Comparison of ENCODE assay signal across 14 mouse cellular contexts in the genomic region with DNA sequence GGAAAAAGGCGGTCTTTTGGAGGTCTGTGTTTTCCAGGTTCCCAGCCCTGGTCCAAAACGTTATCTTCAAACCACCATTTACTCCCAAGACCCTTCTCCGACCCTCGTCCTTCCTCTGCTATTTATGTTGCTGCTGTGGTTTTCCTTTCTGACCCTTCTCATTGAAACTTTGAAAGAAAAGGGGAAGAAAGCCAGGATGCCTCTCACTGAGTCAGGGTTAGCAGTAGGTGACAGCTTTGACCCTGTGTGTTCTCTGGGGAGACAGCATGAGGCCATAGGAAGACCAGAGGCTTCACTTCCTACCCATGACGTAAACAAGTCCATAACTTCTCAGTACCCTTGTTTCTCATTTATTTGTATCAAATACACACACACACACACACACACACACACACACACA.
"Had no signal": no experiment of that assay in that cellular context is flagged by ENCODE, and none has a peak within 500 bp of the region (broad histone marks: within the 10 kb centered on the region; RNA-seq: fewer than 3 reads in every experiment).

No protein-coding gene starts in this region.

- H3K9ac ChIP-seq: liver, embryonic 14.5 days; midbrain, embryonic 12.5 days; neural tube, embryonic 13.5 days had no signal

- H3K27ac ChIP-seq: left cerebral cortex, adult 2 months; limb, embryonic 10.5 days; liver, embryonic 14.5 days; midbrain, embryonic 12.5 days; neural tube, embryonic 13.5 days; stomach, postnatal 0 days had no signal

- H3K27me3 ChIP-seq: neural tube, embryonic 13.5 days had no signal

- H3K4me2 ChIP-seq: midbrain, embryonic 12.5 days; neural tube, embryonic 13.5 days had no signal

- DNase-seq: kidney, adult 8-10 months; kidney, postnatal 10 days; lung, adult 2 months; lung, postnatal 14 days; right cerebral cortex, postnatal 14 days; thymus, postnatal 4 days had no signal

- H3K4me1 ChIP-seq: limb, embryonic 10.5 days had no signal

- H3K9me3 ChIP-seq: limb, embryonic 10.5 days; midbrain, embryonic 12.5 days had no signal

- H3K36me3 ChIP-seq: limb, embryonic 10.5 days; midbrain, embryonic 12.5 days; neural tube, embryonic 13.5 days had no signal

- ATAC-seq: intestine, embryonic 16.5 days; midbrain, embryonic 16.5 days had no signal

- H3K4me3 ChIP-seq: left cerebral cortex, adult 2 months; limb, embryonic 10.5 days; midbrain, embryonic 12.5 days; neural tube, embryonic 13.5 days had no signal
